Mouse (Mus musculus) midbrain, embryonic 16.5 days (tissue): Measurements from ENCODE around the gene Gimap4. TPM values are rescaled to one million over a fixed set of nuclear protein-coding genes. Genes with fewer than 3 reads are reported as not detected.

ENCODE experiments used
- ATAC-seq: fragments of 200-750 bp; cut with Nextera tagmentation; 2 replicates; pipeline ENCODE4 v1.8.0; 2017; ENCODE audit warnings: moderate TSS enrichment
- H3K27ac ChIP-seq: fragments of 300-500 bp; sonication (generic); 2 replicates; pipeline ENCODE4 v1.5.1; 2014; ENCODE audit warnings: mild to moderate bottlenecking, low read length, mixed read lengths
- H3K27me3 ChIP-seq: fragments of 300-500 bp; sonication (generic); 2 replicates; pipeline ENCODE4 v1.6.1; 2014; ENCODE audit warnings: low read depth, low read length, mixed read lengths; ENCODE audit not compliant: control insufficient read depth, insufficient read depth
- H3K36me3 ChIP-seq: fragments of 300-500 bp; sonication (generic); 2 replicates; pipeline ENCODE4 v1.6.1; 2014; ENCODE audit warnings: mild to moderate bottlenecking, low read length, moderate library complexity, mixed read lengths; ENCODE audit not compliant: control insufficient read depth, insufficient read depth
- H3K4me1 ChIP-seq: fragments of 300-500 bp; sonication (generic); 2 replicates; pipeline ENCODE4 v1.6.1; 2014; ENCODE audit warnings: mild to moderate bottlenecking, low read length, mixed read lengths; ENCODE audit not compliant: control insufficient read depth, insufficient read depth
- H3K4me2 ChIP-seq: fragments of 300-500 bp; sonication (generic); 2 replicates; pipeline ENCODE4 v1.6.1; 2014; ENCODE audit warnings: mild to moderate bottlenecking, low read length, mixed read lengths
- H3K4me3 ChIP-seq: fragments of 300-500 bp; sonication (generic); 2 replicates; pipeline ENCODE4 v1.5.1; 2014; ENCODE audit warnings: low read depth, mild to moderate bottlenecking, low read length, moderate library complexity, mixed read lengths
- H3K9ac ChIP-seq: fragments of 300-500 bp; sonication (generic); 2 replicates; pipeline ENCODE4 v1.6.1; 2014; ENCODE audit warnings: low read depth, low read length, mixed read lengths
- H3K9me3 ChIP-seq: fragments of 300-500 bp; sonication (generic); replicated peaks from 2 replicates; pipeline ENCODE4 v1.6.1; 2014; ENCODE audit warnings: mild to moderate bottlenecking, low read length, mixed read lengths; ENCODE audit not compliant: control insufficient read depth, poor library complexity, severe bottlenecking
- WGBS: fragments of 180-500 bp; shearing (Covaris S2); extraction: QIAGEN DNeasy Blood & Tissue Kit; methylation state at CpG from one replicate; pipeline ENCODE4 v1.1.7; 2014; 5-methylcytosine and 5-hydroxymethylcytosine counted together
- polyA plus RNA-seq: library from polyadenylated mRNA; unstranded; fragments of >200 nt; fragmentation: Nextera tagmentation; extraction: Ambion mirVana; gene quantifications from 2 replicates; pipeline ENCODE4 v1.2.1, GENCODE M21; 2015

The Gimap4 gene
- polyA plus RNA-seq, 1 experiment from 2014 or later: 0.88 TPM

GRCm38 (mm10) chr6:48692962-48693361 is 8.6 kb downstream of the Gimap4 start:
- H3K9me3 ChIP-seq: no peaks in the 10 kb centered on the region
- H3K36me3 ChIP-seq: no peaks in the 10 kb centered on the region
- H3K4me1 ChIP-seq: no peaks in the 10 kb centered on the region
- H3K4me2 ChIP-seq: no peak overlapping the region
- no peak overlapping the region for H3K27ac ChIP-seq
- 93% methylated on average over 6 of the region's 6 CpGs for WGBS
- H3K9ac ChIP-seq: no peak overlapping the region
- no peak for ATAC-seq
- no peaks in the 10 kb centered on the region for H3K27me3 ChIP-seq
- H3K4me3 ChIP-seq: no peak overlapping the region

GRCm38 (mm10) chr6:48696830-48697554 is 12.6 kb downstream of the Gimap4 start:
- H3K27me3 ChIP-seq: no peaks in the 10 kb centered on the region
- no peak overlapping the region for H3K27ac ChIP-seq
- ATAC-seq: no peak
- no peaks in the 10 kb centered on the region for H3K4me1 ChIP-seq
- no peaks in the 10 kb centered on the region for H3K36me3 ChIP-seq
- WGBS: 83% methylated on average over 4 of the region's 4 CpGs
- H3K9me3 ChIP-seq: no peaks in the 10 kb centered on the region
- H3K9ac ChIP-seq: no peak overlapping the region
- H3K4me2 ChIP-seq: no peak overlapping the region
- no peak overlapping the region for H3K4me3 ChIP-seq

GRCm38 (mm10) chr6:48697555-48697930 is 13.2 kb downstream of the Gimap4 start:
- ATAC-seq: no peak
- no peaks in the 10 kb centered on the region for H3K4me1 ChIP-seq
- no peak overlapping the region for H3K9ac ChIP-seq
- 44% methylated on average over 1 of the region's 1 CpGs for WGBS
- no peak overlapping the region for H3K4me3 ChIP-seq
- no peak overlapping the region for H3K27ac ChIP-seq
- no peak overlapping the region for H3K4me2 ChIP-seq
- H3K27me3 ChIP-seq: no peaks in the 10 kb centered on the region
- H3K36me3 ChIP-seq: no peaks in the 10 kb centered on the region
- H3K9me3 ChIP-seq: no peaks in the 10 kb centered on the region

GRCm38 (mm10) chr6:48698066-48698856 is 13.9 kb downstream of the Gimap4 start:
- no peak overlapping the region for H3K27ac ChIP-seq
- no peaks in the 10 kb centered on the region for H3K36me3 ChIP-seq
- H3K27me3 ChIP-seq: no peaks in the 10 kb centered on the region
- H3K9me3 ChIP-seq: no peaks in the 10 kb centered on the region
- no peak overlapping the region for H3K9ac ChIP-seq
- WGBS: 76% methylated on average over 7 of the region's 7 CpGs
- H3K4me3 ChIP-seq: no peak overlapping the region
- H3K4me1 ChIP-seq: no peaks in the 10 kb centered on the region
- no peak for ATAC-seq
- H3K4me2 ChIP-seq: no peak overlapping the region

GRCm38 (mm10) chr6:48698888-48699287 is 14.5 kb downstream of the Gimap4 start:
- 85% methylated on average over 3 of the region's 3 CpGs for WGBS
- Histone ChIP-seq H3K27ac (no peak overlapping the region), H3K4me2 (no peak overlapping the region), H3K27me3 (no peaks in the 10 kb centered on the region), H3K4me3 (no peak overlapping the region), H3K36me3 (no peaks in the 10 kb centered on the region), H3K9me3 (no peaks in the 10 kb centered on the region), H3K4me1 (no peaks in the 10 kb centered on the region), H3K9ac (no peak overlapping the region)
- ATAC-seq: no peak

GRCm38 (mm10) chr6:48700251-48701075 is 16.1 kb downstream of the Gimap4 start:
- Histone ChIP-seq H3K27me3 (no peaks in the 10 kb centered on the region), H3K4me2 (no peak overlapping the region), H3K9me3 (no peaks in the 10 kb centered on the region), H3K9ac (no peak overlapping the region), H3K36me3 (no peaks in the 10 kb centered on the region), H3K4me3 (no peak overlapping the region), H3K27ac (no peak overlapping the region), H3K4me1 (no peaks in the 10 kb centered on the region)
- no peak for ATAC-seq
- 65% methylated on average over 5 of the region's 5 CpGs for WGBS

GRCm38 (mm10) chr6:48702146-48702545 is 17.8 kb downstream of the Gimap4 start:
- Histone ChIP-seq H3K4me2 (no peak overlapping the region), H3K4me1 (no peaks in the 10 kb centered on the region), H3K4me3 (no peak overlapping the region), H3K36me3 (no peaks in the 10 kb centered on the region), H3K9ac (no peak overlapping the region), H3K9me3 (no peaks in the 10 kb centered on the region), H3K27me3 (no peaks in the 10 kb centered on the region), H3K27ac (no peak overlapping the region)
- no peak for ATAC-seq
- WGBS: 90% methylated on average over 7 of the region's 7 CpGs

- Histone ChIP-seq H3K4me1 (no peaks in the 10 kb centered on the region), H3K4me3 (no peak overlapping the region), H3K27ac (no peak overlapping the region), H3K4me2 (no peak overlapping the region), H3K36me3 (no peaks in the 10 kb centered on the region), H3K9ac (no peak overlapping the region), H3K9me3 (no peaks in the 10 kb centered on the region), H3K27me3 (no peaks in the 10 kb centered on the region)
- 69% methylated on average over 5 of the region's 5 CpGs for WGBS
- no peak for ATAC-seq
Measured at GRCm38 (mm10) chr6:48702601-48703000, 18.3 kb downstream of the Gimap4 start.

GRCm38 (mm10) chr6:48704146-48704545 is 19.8 kb downstream of the Gimap4 start:
- no peak for ATAC-seq
- no peaks in the 10 kb centered on the region for H3K4me1 ChIP-seq
- no peaks in the 10 kb centered on the region for H3K9me3 ChIP-seq
- H3K4me2 ChIP-seq: no peak overlapping the region
- no peaks in the 10 kb centered on the region for H3K36me3 ChIP-seq
- H3K4me3 ChIP-seq: no peak overlapping the region
- no peaks in the 10 kb centered on the region for H3K27me3 ChIP-seq
- H3K27ac ChIP-seq: no peak overlapping the region
- no peak overlapping the region for H3K9ac ChIP-seq
